Mouse (Mus musculus) embryonic facial prominence, embryonic 12.5 days (tissue): ENCODE measurements around the gene Isg20l2. TPM values are rescaled to one million over a fixed set of nuclear protein-coding genes. Genes with fewer than 3 reads are reported as not detected.

Experiments used
- ATAC-seq: fragments of 200-750 bp; cut with Nextera tagmentation; 2 replicates; pipeline ENCODE4 v1.8.0; 2017; ENCODE audit not compliant: insufficient number of reproducible peaks, insufficient read depth, low FRiP score, low TSS enrichment
- H3K27ac ChIP-seq: fragments of 300-500 bp; sonication (generic); 2 replicates; pipeline ENCODE4 v1.5.1; 2016; ENCODE audit warnings: mild to moderate bottlenecking
- H3K27me3 ChIP-seq: fragments of 300-500 bp; sonication (generic); 2 replicates; pipeline ENCODE4 v1.6.1; 2016; ENCODE audit warnings: mild to moderate bottlenecking, moderate library complexity
- H3K36me3 ChIP-seq: fragments of 300-500 bp; sonication (generic); 2 replicates; pipeline ENCODE4 v1.6.1; 2016; ENCODE audit warnings: mild to moderate bottlenecking
- H3K4me1 ChIP-seq: fragments of 300-500 bp; sonication (generic); 2 replicates; pipeline ENCODE4 v1.6.1; 2016
- H3K4me2 ChIP-seq: fragments of 300-500 bp; sonication (generic); replicated peaks from 2 replicates; pipeline ENCODE4 v1.6.1; 2016; ENCODE audit warnings: mild to moderate bottlenecking, moderate library complexity
- H3K4me3 ChIP-seq: fragments of 300-500 bp; sonication (generic); 2 replicates; pipeline ENCODE4 v1.5.1; 2016; ENCODE audit warnings: mild to moderate bottlenecking
- H3K9ac ChIP-seq: fragments of 300-500 bp; sonication (generic); 2 replicates; pipeline ENCODE4 v1.6.1; 2016; ENCODE audit warnings: mild to moderate bottlenecking, moderate library complexity
- H3K9me3 ChIP-seq: fragments of 300-500 bp; sonication (generic); 2 replicates; pipeline ENCODE4 v1.6.1; 2016; ENCODE audit warnings: mild to moderate bottlenecking, moderate library complexity
- WGBS: fragments of 180-500 bp; shearing (Covaris S2); methylation state at CpG from one replicate; pipeline ENCODE4 v1.1.7; 2016; 5-methylcytosine and 5-hydroxymethylcytosine counted together
- polyA plus RNA-seq: library from polyadenylated mRNA; unstranded; fragments of >200 nt; fragmentation: Nextera tagmentation; extraction: Ambion mirVana; gene quantifications from 2 replicates; pipeline ENCODE4 v1.2.1, GENCODE M21; 2016

The Isg20l2 gene
- polyA plus RNA-seq, 1 experiment from 2014 or later, result 80.1 TPM

DNA sequence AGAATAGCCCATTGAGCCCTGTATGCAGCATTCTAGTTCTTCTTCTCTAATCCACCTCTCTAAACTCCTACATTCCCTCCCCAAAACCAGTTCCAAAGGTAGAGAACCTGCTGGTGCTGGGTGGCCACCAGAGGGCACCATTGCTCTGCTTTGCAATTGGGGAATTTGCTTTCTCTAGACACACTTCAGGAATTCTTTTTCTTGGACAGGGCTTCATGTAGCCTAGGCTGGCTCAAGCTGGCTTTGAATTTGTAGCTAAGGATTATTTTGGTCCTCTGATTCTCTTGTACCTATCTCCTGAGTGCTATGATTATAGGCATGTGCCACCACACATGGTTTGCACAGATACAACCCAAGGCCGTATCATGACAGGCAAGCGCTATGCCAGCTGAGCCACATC lies 5.7 kb downstream of the Isg20l2 start:
- peak; percentile 22; the same call in 1 of the 2 replicates for ATAC-seq
- H3K9ac ChIP-seq, result peak overlapping the region; percentile 19; the same call in 1 of the 2 replicates
- WGBS, result 98% methylated on average over 2 of the region's 2 CpGs

DNA sequence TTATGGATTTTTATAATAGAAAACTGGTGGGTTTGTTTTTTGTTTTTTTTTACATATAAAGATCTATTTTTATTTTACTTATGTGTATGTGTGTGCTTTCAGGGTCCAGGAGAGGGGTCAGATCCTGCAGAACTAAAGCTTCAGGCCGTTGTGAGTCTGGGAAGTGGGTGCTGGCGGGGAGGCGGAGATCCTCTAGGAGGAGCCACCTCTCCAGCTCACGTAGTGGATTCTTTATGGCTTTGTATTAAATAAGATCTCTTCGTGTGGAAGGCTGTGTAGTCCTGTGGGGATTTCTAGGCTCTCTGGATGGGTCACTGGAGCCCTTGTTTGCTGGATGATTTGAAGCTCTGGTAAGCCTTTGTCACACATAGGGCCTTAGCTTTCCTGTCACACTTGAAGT lies 10.5 kb downstream of the Isg20l2 start:
- Histone ChIP-seq H3K36me3 (peaks cover 67% of the 10 kb centered on the region), H3K4me2 (no peak overlapping the region), H3K9ac (no peak overlapping the region), H3K27me3 (no peaks in the 10 kb centered on the region), H3K4me3 (no peak overlapping the region), H3K4me1 (peaks cover 17% of the 10 kb centered on the region), H3K9me3 (no peaks in the 10 kb centered on the region), H3K27ac (no peak overlapping the region)
- no peak for ATAC-seq
- 76% methylated on average over 5 of the region's 5 CpGs for WGBS

More for the DNA sequence above, 5.7 kb downstream of the Isg20l2 start:
- Histone ChIP-seq H3K4me3 (0 out of 2 replicates have a peak overlapping the region, but pooled peaks have one; percentile 5), H3K27me3 (no peaks in the 10 kb centered on the region), H3K27ac (no peak overlapping the region), H3K9me3 (no peaks in the 10 kb centered on the region), H3K36me3 (peaks cover 69% of the 10 kb centered on the region), H3K4me2 (no peak overlapping the region), H3K4me1 (peaks cover 22% of the 10 kb centered on the region)

DNA sequence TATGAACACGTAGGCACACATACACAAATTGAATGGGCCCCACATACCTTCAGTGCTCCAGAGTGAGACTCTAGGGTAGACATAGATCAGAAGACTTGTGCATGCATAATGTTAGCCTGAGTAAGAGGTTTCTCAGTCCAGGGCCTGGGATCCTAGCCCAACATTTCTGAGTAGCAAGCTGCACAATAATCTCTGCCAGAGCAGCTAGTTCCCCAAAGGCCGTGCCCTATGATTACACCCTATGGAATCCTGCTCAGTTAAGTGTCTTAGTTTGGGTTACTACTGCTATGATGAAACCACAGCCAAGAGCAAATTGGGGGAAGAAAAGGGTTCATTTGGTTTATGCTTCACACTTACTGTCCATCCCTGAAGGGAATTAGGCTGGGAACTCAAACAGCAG lies 12.4 kb downstream of the Isg20l2 start:
- Histone ChIP-seq H3K36me3 (peaks cover 55% of the 10 kb centered on the region), H3K9ac (no peak overlapping the region), H3K4me2 (no peak overlapping the region), H3K4me3 (no peak overlapping the region), H3K27me3 (no peaks in the 10 kb centered on the region), H3K9me3 (no peaks in the 10 kb centered on the region), H3K27ac (no peak overlapping the region), H3K4me1 (peaks cover 32% of the 10 kb centered on the region)
- no peak for ATAC-seq
- 94% methylated on average over 2 of the region's 2 CpGs for WGBS

DNA sequence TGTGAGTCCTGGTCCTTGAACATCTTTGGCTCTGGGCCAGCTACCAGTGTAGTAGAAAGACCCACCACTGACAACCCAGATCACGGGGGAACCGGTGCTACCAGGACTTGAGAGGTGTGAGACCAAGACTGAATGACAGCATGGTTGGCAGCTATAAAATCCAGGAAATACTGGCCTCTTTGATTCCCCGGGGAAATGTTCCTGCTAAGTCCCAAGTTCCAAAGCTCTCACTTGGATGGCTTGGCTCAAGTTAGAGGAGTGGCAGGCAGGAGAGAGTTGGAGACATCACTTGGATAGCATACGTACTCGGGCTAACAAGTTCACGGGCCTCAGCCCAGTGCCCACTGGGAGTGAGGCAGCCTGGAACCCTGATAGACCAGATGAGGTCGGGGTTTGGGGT lies 13.5 kb downstream of the Isg20l2 start:
- Histone ChIP-seq H3K4me3 (no peak overlapping the region), H3K4me1 (peaks cover 43% of the 10 kb centered on the region), H3K27me3 (no peaks in the 10 kb centered on the region), H3K9me3 (no peaks in the 10 kb centered on the region), H3K27ac (no peak overlapping the region), H3K4me2 (no peak overlapping the region), H3K9ac (no peak overlapping the region), H3K36me3 (peaks cover 44% of the 10 kb centered on the region)
- ATAC-seq, result no peak
- WGBS, result 82% methylated on average over 7 of the region's 7 CpGs

DNA sequence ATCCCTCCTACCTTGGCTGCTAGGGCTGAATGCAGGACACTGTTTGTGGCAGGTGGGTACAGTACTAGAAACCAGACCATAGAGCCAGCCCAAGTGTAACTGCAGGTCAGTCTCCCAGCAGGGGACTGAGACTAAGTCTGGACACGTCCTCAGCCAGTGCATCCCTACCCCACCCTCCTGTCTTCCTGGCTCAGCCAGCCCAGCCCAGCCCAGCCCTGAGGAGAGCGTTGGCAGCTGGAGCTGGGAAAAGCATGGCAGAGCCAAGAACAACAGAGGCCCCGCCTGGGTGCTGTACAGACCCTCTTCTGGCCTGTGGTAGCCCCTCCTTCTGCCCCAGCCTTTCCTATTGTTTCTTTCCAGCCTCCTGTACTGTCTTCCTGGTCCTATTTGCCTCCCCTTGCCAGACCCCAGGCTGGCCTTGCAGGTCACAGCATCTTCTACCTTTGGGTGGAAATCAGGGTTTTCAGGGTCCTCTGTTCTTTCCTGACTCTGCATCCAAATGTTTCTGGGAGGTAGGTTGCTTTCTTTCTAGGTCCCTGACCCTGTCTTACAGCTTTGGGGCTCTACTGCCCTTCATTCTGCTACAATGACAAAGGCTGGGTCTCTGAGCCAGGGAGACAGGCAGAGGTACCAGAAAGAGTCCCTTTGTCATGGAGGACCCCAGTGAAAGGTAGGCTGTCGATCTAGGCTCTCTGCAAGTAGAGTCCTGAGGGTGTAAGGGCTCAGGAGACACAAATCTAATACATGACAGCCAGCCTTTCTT lies 14.9 kb downstream of the Isg20l2 start:
- H3K4me1 ChIP-seq, result peaks cover 50% of the 10 kb centered on the region
- 16% methylated on average over 4 of the region's 4 CpGs for WGBS
- H3K9ac ChIP-seq, result peak overlapping the region; percentile 41; the same call in 1 of the 2 replicates

DNA sequence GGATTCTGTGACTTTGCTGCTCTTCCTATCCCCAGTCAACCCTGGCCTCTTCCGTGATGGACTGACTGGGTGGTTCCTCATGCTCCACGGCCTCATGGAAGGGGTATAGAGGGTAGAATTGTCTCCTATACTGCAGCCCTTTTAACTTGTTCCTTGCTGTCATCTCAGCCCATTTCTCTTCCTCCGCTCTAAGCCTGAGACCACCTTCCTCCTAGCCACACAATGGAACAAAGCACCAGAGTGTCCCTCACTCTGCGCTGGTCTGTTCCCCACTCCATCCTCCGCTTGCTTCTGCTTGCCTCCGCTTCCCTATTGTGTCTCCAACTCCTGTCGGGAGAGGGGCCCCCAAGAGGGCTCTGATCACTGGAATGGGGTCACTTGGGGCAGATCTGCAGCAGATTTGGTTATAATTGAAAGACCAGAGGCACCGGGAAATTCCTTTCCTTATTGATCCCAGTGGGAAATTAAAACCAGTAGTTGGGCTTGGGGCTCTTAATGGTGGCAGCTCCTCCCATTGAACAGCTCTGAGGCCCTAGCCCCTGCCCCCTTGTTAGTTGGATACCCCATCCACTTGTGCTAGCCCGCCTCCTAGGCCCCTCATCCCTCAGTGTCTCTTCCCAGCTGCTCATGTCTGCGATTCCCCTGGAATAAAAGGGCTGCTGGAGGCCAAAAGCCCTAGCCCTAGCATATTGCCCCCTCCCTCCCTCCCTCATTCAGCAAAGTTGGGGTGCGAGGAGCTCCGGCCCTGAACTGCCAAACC lies 15.8 kb downstream of the Isg20l2 start:
- no peak overlapping the region for H3K4me3 ChIP-seq
- H3K27ac ChIP-seq, result peak overlapping the region; percentile 97
- H3K9ac ChIP-seq, result no peak overlapping the region; the same call in 1 of the 2 replicates
- no peak for ATAC-seq
- peaks cover 20% of the 10 kb centered on the region for H3K36me3 ChIP-seq
- peaks cover 55% of the 10 kb centered on the region for H3K4me1 ChIP-seq
- H3K4me2 ChIP-seq, result peak overlapping the region; percentile 74
- 6% methylated on average over 11 of the region's 12 CpGs for WGBS
- no peaks in the 10 kb centered on the region for H3K9me3 ChIP-seq
- H3K27me3 ChIP-seq, result no peaks in the 10 kb centered on the region

More for the DNA sequence above, 14.9 kb downstream of the Isg20l2 start:
- ATAC-seq, result peak; percentile 22; the same call in 1 of the 2 replicates
- H3K4me2 ChIP-seq, result no peak overlapping the region
- H3K9me3 ChIP-seq, result no peaks in the 10 kb centered on the region
- no peaks in the 10 kb centered on the region for H3K27me3 ChIP-seq
- peaks cover 30% of the 10 kb centered on the region for H3K36me3 ChIP-seq
- no peak overlapping the region for H3K4me3 ChIP-seq
- peak overlapping the region; percentile 97 for H3K27ac ChIP-seq

DNA sequence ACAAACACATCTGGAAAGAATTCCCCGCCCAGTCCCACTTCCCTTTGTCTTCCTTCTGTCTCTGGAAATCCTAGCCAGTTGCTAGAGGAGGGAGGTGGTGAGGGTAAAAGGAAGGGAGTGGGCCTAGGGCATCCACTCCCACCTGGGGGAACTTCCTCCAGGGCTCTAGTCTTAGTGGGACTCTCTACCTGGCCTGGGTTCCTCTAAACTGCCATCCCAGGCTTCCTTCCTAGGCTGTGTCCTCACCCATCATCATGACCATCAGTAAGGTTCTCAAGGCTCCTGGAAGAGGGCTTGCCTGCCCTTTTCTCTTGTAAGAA lies 16.4 kb downstream of the Isg20l2 start:
- Histone ChIP-seq H3K27me3 (no peaks in the 10 kb centered on the region), H3K4me1 (peaks cover 60% of the 10 kb centered on the region), H3K27ac (peak overlapping the region; percentile 97), H3K4me3 (no peak overlapping the region), H3K4me2 (peak overlapping the region; percentile 74), H3K36me3 (peaks cover 15% of the 10 kb centered on the region), H3K9me3 (no peaks in the 10 kb centered on the region), H3K9ac (peak overlapping the region; percentile 69; the same call in 1 of the 2 replicates)
- ATAC-seq, result no peak
- 0% methylated on average over 1 of the region's 1 CpGs for WGBS

DNA sequence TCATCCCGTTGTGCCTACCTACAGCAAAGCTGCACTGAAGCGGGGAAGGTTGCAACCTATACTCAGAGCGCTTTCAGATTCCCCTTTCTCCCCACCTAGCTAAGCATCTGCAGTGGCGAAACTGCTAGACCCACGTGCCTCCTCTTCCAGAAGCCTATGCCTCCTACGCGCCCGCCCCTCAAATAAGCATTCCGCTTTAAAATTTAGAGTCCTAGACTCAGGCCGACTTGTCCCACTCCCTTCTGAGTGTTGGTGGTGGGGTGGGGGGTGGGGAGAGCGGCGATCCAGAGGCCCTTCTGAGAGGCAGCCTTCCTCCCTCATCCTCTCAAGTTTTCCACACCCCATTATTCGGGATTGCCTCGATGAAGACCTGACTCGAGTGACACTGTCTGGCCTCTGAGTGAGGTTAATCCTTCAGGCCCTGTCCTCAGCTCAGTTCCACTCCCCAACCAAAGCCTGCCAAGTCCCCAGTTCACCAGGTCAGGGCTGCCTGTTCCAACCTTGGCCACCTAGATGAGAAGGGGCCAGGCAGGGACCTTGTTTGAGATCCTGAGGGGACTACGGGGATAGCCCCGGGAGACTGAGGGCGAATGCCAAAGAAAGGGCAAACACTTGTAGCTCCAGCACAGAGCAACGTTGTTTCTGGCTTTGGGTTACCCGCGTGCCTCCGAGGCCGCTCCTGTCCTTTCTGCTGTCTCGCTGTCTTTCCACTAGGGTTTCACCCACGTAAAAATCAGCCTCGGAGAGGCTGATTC lies 17.1 kb downstream of the Isg20l2 start:
- H3K4me3 ChIP-seq, result peak overlapping the region; percentile 56
- H3K27ac ChIP-seq, result peak overlapping the region; percentile 97
- no peak for ATAC-seq
- peak overlapping the region; percentile 69 for H3K9ac ChIP-seq
- H3K4me2 ChIP-seq, result peak overlapping the region; percentile 74
- H3K9me3 ChIP-seq, result no peaks in the 10 kb centered on the region
- WGBS, result 2% methylated on average over 26 of the region's 26 CpGs
- peaks cover 68% of the 10 kb centered on the region for H3K4me1 ChIP-seq
- peaks cover 8% of the 10 kb centered on the region for H3K36me3 ChIP-seq
- no peaks in the 10 kb centered on the region for H3K27me3 ChIP-seq

DNA sequence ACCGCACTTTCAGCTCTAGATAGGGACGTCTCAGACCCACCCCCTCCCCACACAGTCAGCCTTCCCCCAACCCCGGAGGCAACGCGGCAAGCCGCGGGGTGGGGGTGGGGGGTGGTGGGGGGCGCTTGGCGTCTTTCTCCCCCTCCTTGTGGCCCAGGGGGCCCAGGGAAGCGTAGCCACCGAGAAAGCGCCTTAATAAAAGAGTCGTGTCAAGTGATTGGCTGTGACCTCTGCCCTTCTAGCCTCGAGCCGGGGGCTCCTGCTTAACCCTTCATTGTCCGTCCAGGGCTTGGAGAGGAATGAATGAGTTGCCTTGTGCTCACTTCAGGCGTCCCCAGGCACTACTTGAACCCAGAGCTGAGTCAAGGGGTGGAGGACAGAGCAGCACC lies 17.7 kb downstream of the Isg20l2 start:
- peak overlapping the region; percentile 69 for H3K9ac ChIP-seq
- under 1% methylated on average over 17 of the region's 17 CpGs for WGBS
- H3K36me3 ChIP-seq, result peaks cover 7% of the 10 kb centered on the region; the same call in 1 of the 2 replicates
- no peaks in the 10 kb centered on the region for H3K9me3 ChIP-seq
- peak overlapping the region; percentile 97 for H3K27ac ChIP-seq
- H3K4me3 ChIP-seq, result peak overlapping the region; percentile 56
- no peaks in the 10 kb centered on the region for H3K27me3 ChIP-seq
- peak overlapping the region; percentile 74 for H3K4me2 ChIP-seq
- H3K4me1 ChIP-seq, result peaks cover 73% of the 10 kb centered on the region
- ATAC-seq, result no peak

DNA sequence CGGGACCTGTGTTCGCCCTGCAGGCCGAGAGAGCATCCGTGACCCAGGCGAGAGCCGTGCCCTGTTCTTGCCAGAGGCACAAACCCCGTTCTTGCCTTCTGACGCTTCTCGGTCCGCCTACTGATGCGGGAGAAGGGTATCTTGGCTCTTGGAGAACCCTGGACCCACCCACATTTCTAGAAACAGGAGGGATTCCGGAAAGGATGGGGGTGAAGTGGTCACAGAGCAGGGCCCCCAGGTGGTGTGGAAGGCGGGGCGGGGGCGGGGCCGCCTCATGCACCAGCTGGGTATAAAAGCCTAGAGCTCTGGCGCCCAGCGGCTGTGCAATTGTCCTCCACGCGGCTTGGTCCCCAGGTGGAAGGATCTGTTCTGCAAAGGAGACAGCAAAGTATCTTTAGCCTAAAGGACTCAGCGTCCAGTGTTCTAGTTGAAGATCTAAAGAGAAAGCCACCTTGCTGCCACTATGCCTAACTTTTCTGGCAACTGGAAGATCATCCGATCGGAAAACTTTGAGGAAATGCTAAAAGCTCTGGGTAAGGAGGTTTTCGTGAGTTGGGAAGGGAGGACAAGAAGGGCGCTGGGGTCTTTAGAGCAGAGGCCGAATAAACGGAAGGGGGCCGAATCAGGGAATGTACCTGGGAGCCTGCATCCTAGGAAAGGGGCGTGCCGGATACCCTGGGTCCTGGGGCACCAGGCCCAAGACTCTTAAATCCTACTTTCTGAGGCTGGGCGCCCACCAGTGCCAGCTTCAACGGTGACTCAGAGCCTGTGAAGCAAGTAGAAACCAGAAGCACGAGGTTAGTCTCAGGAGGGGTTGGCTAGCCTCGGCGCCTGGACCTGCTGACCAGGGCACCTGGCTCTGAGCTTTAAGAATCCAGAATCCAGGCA lies 18.5 kb downstream of the Isg20l2 start, which contains the start of gene Crabp2:
Gene Crabp2 (plus strand): TSS at position 289 of the 888 bp plus-strand sequence.
- H3K9ac ChIP-seq, result peak within 1 kb of the TSS; percentile 69
- peak within 1 kb of the TSS; percentile 97 for H3K27ac ChIP-seq
- H3K4me3 ChIP-seq, result peak within 1 kb of the TSS; percentile 56
- H3K9me3 ChIP-seq, result no peaks in the 10 kb centered on the region
- no peak for ATAC-seq
- H3K4me2 ChIP-seq, result peak within 1 kb of the TSS; percentile 74
- peaks cover 77% of the 10 kb centered on the region for H3K4me1 ChIP-seq
- under 1% methylated on average over 35 of the region's 35 CpGs for WGBS
- no peaks in the 10 kb centered on the region for H3K27me3 ChIP-seq
- peaks cover 15% of the 10 kb centered on the region for H3K36me3 ChIP-seq
